Mouse (Mus musculus): ENCODE data around the gene Wdr45. TPM values are rescaled to one million over a fixed set of nuclear protein-coding genes. Genes with fewer than 3 reads are reported as not detected.
"Not testable (repeated sequence)": the region's sequence is repeated elsewhere in the genome, so short reads cannot be mapped to it uniquely, and the experiment has no call there.

The Wdr45 gene
- polyA plus RNA-seq, 1 experiment, result 48.8 TPM

DNA sequence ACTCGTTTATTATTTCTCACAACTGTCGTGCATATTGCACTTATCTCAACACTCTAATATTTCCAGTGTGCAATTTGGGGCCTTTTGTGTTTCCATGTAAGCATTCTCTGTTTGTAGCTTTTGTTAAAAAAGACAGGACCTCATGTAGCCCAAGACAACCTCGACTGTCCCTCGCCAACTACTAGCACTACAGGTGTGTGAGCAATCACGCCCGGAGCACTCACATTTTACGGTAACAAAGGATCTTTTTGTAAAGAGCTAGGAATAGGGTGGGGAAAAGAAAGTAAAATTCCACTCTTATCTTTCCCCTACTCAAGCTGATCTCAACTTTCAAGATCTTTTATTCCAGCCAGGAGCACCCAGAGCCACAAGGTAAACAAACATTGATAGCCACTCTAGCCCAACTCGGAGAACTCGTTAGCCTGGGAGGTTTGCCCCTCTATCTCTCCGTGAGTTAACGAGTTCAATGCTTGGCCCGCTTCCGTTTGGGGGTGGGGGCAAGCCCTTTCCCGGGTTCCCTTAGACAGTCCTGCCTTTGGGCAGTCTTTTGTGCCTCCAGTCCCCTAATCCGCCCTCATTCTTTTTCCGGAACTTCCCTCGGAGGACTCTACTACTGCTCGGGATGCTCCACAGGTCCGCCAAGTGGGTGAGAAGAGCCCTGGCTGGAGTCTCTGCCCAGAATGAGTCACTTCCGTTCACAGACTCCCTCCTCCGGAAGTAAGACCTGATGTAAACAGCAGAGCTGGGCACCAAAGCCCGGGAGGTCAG, 7.6 kb downstream of the Wdr45 start, which contains the start of gene Gm45208:
Gene Gm45208, plus strand, starts transcription at position 732 of the 768 bp plus-strand sequence.
- peak; percentile 53 for DNase-seq (ENCODE audit: low spot score)

DNA sequence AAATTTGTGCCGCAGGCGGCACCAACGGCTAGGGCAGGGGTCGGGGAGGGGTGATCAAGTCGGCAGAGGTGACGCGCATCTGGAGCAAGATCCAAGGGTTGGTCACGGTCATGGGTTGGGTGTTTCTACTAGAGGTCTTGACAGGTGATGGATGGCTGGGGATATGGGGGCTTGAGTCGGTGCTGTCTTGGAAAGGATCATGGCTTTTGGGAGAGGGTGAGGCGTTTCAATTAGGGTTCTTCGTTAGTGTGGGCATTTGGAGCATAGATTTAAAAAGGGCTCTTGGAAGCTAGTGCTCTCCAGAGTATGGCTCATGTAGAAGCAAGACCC, 8.1 kb downstream of the Wdr45 start:
- DNase-seq (ENCODE audit: low spot score), result no peak

GRCm38 (mm10) chrX:7722691-7723090, 8.6 kb downstream of the Wdr45 start:
- no peak for DNase-seq (ENCODE audit: low spot score)

DNA sequence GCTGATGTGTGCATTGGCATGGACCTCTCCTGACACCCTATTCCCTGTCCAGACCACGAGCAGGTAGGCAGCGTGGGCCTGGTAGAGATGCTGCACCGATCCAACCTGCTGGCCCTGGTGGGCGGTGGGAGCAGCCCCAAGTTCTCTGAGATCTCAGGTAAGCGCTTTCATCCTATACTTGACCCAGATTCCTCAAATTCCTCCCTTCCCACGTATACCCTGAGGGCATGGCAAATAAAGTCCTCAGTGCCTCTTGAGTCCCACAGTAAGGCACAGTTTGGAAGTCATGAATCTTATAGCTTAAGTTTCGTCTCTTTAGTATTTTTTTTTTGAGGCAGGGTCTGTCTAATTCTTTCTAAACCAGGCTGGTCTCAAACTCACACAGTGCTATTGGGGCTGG, 10.0 kb downstream of the Wdr45 start:
- DNase-seq (ENCODE audit: low spot score), result no peak

- no peak for DNase-seq (ENCODE audit: low spot score)
These were observed 11.7 kb downstream of the Wdr45 start for GRCm38 (mm10) chrX:7725841-7726240.

DNA sequence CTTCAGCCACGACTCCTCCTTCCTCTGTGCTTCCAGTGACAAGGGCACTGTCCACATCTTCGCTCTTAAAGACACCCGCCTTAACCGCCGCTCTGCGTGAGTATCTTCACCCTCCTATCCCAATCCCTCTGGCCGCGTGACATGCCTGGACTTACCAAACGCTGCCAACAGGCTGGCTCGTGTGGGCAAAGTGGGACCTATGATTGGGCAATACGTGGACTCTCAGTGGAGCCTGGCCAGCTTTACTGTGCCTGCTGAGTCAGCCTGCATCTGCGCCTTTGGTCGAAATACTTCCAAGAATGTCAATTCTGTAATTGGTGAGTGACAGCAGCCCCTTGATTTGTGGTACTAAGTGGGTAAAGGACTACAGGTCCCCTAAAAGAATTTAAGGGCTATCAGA, 13.0 kb downstream of the Wdr45 start:
- no peak for DNase-seq (ENCODE audit: low spot score)

DNA sequence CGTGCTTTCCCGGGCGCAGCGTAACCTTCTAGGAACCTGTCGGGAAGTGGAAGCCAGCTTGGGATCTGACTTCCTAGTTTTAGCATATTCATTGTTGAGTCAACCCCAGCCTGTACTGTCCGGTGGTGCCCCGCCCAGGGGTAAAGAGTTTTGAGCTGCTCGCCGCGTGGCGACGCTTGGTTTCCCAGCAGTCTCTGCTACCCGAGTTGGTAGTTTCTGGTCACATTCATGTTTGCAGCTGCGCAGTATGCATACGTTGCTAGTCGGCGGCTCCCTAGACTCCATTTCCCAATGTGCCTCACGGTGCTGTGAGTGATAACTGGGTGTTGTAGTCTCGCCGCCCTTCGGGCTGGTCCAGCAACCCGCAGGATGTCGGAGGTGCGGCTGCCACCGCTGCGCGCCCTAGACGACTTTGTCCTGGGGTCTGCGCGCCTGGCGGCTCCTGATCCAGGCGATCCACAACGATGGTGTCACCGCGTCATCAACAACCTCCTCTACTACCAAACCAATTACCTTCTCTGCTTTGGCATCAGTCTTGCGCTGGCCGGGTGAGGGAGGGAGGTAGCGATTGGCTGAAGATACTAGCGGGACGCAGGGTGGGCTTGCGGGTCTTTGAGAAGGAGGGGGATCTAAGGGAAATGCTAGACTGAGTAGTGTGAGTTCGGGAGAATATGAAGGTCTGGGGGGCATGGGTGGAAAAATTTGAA, 14.2 kb downstream of the Wdr45 start, which contains the start of gene Praf2:
Gene Praf2, plus strand, starts transcription at position 225 of the 707 bp plus-strand sequence.
- DNase-seq (ENCODE audit: low spot score), result peak; percentile 45

DNA sequence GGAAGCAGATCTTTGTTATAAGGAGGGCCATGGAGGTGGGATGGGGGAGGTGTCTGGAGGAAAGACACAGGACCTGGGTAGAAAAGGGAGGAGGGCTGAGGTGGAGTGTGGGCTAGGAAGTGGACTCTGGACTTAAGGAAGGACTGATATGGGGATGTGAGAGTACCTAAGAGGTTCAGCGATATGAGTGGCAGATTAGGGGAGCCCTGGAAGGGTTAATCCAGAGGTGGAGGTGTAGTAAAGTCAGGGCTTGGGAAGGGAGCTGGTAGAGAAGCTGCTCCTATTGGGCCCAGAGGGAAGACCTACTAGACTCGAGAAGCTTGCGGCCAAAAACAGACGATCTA, 14.8 kb downstream of the Wdr45 start:
- no peak for DNase-seq (ENCODE audit: low spot score)

DNA sequence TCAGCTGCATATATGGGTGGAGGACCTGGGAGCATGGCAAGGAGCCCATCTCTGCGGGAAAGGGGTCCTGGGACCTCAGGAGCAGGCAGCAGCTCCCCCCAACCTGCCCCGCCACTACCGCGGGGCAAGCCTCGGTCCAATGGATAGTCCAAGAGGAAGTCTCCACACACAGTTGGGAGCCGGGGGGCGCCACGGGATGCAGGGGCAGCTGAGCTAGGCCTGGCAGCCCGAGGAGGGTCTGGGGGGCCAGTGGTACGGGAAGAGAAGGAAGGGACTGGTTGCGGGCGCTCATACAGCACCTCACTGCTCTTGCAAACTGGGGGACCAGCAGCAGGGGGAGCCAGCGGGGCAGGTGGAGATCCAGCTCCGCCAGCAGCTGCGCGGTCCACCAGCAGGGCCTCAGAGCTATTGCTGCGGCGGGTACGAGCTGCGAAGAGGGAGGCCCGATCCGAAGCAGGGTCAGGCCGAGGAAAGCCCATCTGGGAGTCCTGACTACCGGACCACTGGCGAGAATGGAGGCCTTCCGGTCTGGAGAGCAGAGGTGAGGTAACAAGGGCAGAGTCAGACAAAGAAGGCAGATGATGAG, 19.5 kb downstream of the Wdr45 start:
- DNase-seq (ENCODE audit: low spot score), result peak; percentile 41

GRCm38 (mm10) chrX:7739336-7740081, 25.4 kb downstream of the Wdr45 start:
- no peak for DNase-seq (ENCODE audit: low spot score)

- no peak for DNase-seq (ENCODE audit: low spot score)
These were observed 26.1 kb downstream of the Wdr45 start for GRCm38 (mm10) chrX:7740082-7740819.

GRCm38 (mm10) chrX:7741103-7741502, 27.0 kb downstream of the Wdr45 start:
- DNase-seq (ENCODE audit: low spot score), result no peak

GRCm38 (mm10) chrX:7743470-7743869, 29.3 kb downstream of the Wdr45 start:
- DNase-seq (ENCODE audit: low spot score), result no peak

- DNase-seq (ENCODE audit: low spot score), result no peak
These were observed 30.8 kb downstream of the Wdr45 start for GRCm38 (mm10) chrX:7744940-7745339.

GRCm38 (mm10) chrX:7745429-7745828, 31.3 kb downstream of the Wdr45 start:
- DNase-seq (ENCODE audit: low spot score), result no peak

DNA sequence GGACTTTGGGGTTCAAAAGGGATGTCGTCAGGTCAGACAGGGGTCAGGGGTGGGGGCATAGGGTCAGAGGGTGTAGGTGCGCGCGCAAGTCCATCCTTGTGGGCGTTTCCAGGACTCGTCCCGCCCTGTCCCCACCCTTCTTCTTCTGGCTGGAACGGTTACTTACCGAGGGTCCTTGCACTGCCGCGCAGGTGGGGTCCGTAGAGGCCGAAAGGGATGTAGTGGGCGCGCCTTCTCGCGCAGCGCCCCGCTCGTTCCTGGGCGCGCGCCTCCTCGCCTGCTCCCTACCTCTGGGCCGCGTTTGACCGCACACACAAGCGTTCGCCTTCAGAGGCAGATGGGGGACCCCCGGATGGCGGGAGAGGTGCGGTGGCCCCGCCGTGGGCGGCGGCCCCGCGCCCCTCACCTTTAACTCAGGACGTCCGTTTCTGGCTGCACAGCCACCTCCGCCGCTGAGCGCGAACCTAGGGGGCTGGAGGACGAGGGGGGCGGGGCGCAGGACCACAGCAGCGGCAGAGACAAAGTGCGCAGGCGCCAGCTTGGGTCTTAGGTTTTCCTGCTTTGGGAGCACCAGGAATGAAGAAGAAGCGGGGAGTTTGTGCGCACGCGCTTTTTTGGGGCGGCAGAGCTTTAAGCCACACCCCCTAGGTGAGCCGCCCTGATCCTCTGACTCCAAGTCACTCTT, 36.4 kb downstream of the Wdr45 start, which contains the start of gene Ccdc120:
Gene Ccdc120, minus strand, starts transcription at position 474 of the 685 bp plus-strand sequence.
- no peak for DNase-seq (ENCODE audit: low spot score)

DNA sequence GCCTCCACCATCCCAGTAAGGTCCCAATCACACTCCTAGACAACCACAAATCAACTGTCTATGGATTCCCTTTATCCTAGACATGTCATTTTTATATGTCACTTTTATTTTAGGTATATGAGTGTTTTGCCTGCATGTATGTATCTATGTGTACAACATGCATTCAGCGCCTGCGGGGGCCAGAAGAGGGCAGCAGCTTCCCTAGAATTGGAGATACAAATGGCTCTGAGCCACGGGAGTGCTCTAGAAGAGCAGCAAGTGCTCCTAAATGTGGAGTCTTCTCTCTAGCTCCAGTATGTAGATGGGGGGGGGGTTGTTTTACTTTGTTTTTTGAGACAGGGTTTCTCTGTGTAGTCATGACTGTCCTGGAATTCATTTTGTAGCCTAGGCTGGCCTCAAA, 39.5 kb downstream of the Wdr45 start:
- DNase-seq (ENCODE audit: low spot score), result not testable (repeated sequence)

DNA sequence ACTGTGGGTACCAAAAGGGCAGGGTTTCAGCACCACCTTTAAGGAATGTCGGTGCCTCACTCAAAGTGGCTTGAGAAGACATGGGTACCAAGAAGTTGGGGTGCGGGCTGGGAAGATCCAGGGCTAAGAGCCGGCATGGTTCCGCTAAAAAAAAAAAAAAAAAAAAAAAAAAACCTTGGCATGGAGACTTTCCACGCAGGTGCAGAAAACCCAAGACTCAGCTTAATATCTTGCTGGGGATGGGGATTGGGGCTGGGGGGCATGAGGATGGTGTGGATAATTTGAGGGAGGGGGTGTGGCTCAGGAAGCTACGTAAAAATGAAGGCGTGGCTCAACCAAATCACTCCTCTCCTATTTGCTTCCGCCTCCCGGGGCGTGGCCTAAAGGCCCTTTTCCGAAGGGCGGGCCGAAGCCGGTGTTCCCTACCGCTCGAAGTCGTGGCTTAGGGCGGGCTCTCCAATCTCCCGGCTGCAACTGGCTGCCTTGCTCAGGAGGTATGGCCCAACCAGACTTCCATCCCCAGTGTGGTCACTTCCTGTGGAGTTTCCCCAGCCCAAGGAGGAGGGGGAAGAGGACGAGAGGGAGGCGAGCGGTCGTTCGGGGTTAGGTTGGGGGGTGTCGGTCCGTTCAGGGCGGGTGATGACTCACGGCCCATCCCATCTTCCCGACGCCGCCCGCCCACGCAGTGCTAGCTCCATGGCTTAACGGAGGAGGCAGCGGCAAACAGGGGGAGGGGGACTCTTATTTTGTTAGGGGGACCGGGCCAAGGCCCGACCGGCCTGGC, 48.2 kb downstream of the Wdr45 start, which contains the start of gene Tfe3:
Gene Tfe3, plus strand, starts transcription at position 424 of the 784 bp plus-strand sequence.
- DNase-seq (ENCODE audit: low spot score), result peak; percentile 57

DNA sequence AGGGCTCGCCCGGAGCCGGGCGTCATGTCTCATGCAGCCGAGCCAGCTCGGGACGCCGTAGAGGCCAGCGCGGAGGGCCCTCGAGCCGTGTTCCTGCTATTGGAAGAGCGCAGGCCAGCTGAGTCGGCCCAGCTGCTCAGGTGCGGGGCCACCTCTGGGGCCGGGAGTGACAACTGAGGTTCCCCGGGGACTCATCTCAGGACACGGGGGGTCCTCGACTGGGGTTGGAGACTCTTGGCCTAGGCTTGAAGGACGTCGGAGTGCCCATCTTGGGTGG, 48.7 kb downstream of the Wdr45 start:
- DNase-seq (ENCODE audit: low spot score), result no peak

Data from urinary bladder, adult 2 months (tissue).